Comparison of ENCODE assay signal across 11 mouse cellular contexts in genomic region chr8:122459218-122459900, GRCm38 (mm10). TPM values are rescaled to one million over a fixed set of nuclear protein-coding genes. Genes with fewer than 3 reads are reported as not detected.
A peak's percentile ranks its signal among the peaks of the same experiment; 100 is the strongest.
DNase-seq lines count a peak whose midpoint lies in the region; ATAC-seq and TF ChIP-seq lines count a peak whose summit lies in the region.
"Had no signal": no experiment of that assay in that cellular context is flagged by ENCODE, and none has a peak within 500 bp of the region (broad histone marks: within the 10 kb centered on the region; RNA-seq: fewer than 3 reads in every experiment).

No protein-coding gene starts in this region.

- H3K9ac ChIP-seq in heart, adult 2 months (ENCODE audit: low read depth, low read length): no peak overlapping the region
- H3K9ac ChIP-seq in liver, adult 2 months (ENCODE audit: low read depth, low read length): no peak overlapping the region
- no peak overlapping the region for H3K9ac ChIP-seq in liver, embryonic 11.5 days (ENCODE audit: low read depth, low read length)
- H3K9ac ChIP-seq: neural tube, embryonic 12.5 days had no signal

- H3K9me3 ChIP-seq in liver, embryonic 11.5 days (ENCODE audit: control insufficient read depth, low read length): no peaks in the 10 kb centered on the region
- H3K9me3 ChIP-seq: neural tube, embryonic 12.5 days had no signal

- intact Hi-C loops in heart, adult 2 months (cut with DNase I): no loop called here

- no peak overlapping the region for H3K27ac ChIP-seq in heart, adult 2 months
- no peak overlapping the region for H3K27ac ChIP-seq in liver, adult 2 months (replicated peaks; ENCODE audit: insufficient read depth, low read depth, low read length)
- no peak overlapping the region for H3K27ac ChIP-seq in liver, embryonic 11.5 days (ENCODE audit: low read depth, low read length)
- H3K27ac ChIP-seq: neural tube, embryonic 12.5 days had no signal

- H3K36me3 ChIP-seq in heart, adult 2 months (ENCODE audit: control insufficient read depth, insufficient read depth, low read length): no peaks in the 10 kb centered on the region
- H3K36me3 ChIP-seq in liver, adult 2 months (ENCODE audit: control insufficient read depth, insufficient read depth, low read length): no peaks in the 10 kb centered on the region
- H3K36me3 ChIP-seq in liver, embryonic 11.5 days (ENCODE audit: control insufficient read depth, insufficient read depth, low read length): no peaks in the 10 kb centered on the region
- H3K36me3 ChIP-seq: neural tube, embryonic 12.5 days had no signal

- no peak for TF ChIP-seq EP300 in heart, adult 2 months (IDR thresholded peaks at IDR 0.05; ENCODE audit: insufficient read depth, low read depth, low read length)

- H3K79me2 ChIP-seq in heart, adult 2 months (replicated peaks; ENCODE audit: control insufficient read depth, insufficient read depth, low read length): no peaks in the 10 kb centered on the region
- no peaks in the 10 kb centered on the region for H3K79me2 ChIP-seq in liver, adult 2 months (ENCODE audit: control insufficient read depth, insufficient read depth, low read length)

- no peak for ATAC-seq in liver, embryonic 11.5 days (replicated peaks; ENCODE audit: low FRiP score)
- no peak for ATAC-seq in megakaryocyte progenitor cell, adult 5-6 weeks (replicated peaks; ENCODE audit: poor library complexity)
- no peak for ATAC-seq in activated CD4-positive, CD25-positive, alpha-beta regulatory T cell, adult 4 months

- H3K27me3 ChIP-seq in heart, adult 2 months (ENCODE audit: control insufficient read depth, insufficient read depth, low read length): no peaks in the 10 kb centered on the region
- H3K27me3 ChIP-seq in liver, adult 2 months (ENCODE audit: control insufficient read depth, insufficient read depth, low read length): no peaks in the 10 kb centered on the region
- peaks cover 35% of the 10 kb centered on the region for H3K27me3 ChIP-seq in liver, embryonic 11.5 days (replicated peaks; ENCODE audit: control insufficient read depth, insufficient read depth, low read length)

- no peak overlapping the region for H3K4me3 ChIP-seq in heart, adult 2 months
- H3K4me3 ChIP-seq in liver, adult 2 months (ENCODE audit: insufficient read depth, low read depth, low read length): no peak overlapping the region
- H3K4me3 ChIP-seq in liver, embryonic 11.5 days (ENCODE audit: low read depth, low read length): no peak overlapping the region
- H3K4me3 ChIP-seq: neural tube, embryonic 12.5 days had no signal

- DNase-seq in heart, adult 2 months: no peak
- no peak for DNase-seq in heart, adult 11 months
- DNase-seq in liver, adult 2 months (ENCODE audit: extremely low read depth, low read depth, low spot score): no peak
- DNase-seq in liver, embryonic 11.5 days (ENCODE audit: low spot score): no peak
- peak; percentile 66 for DNase-seq in MN1 (ENCODE audit: low spot score)
- peak; percentile 56 for DNase-seq in retina, postnatal 1 day
- DNase-seq: cerebellum, postnatal 36 days; gastrocnemius, postnatal 14 days had no signal

- TF ChIP-seq CTCF in heart, adult 2 months (IDR thresholded peaks at IDR 0.05): peak; percentile 58
- peak; percentile 36; the same call in 1 of the 2 replicates for TF ChIP-seq CTCF in liver, adult 2 months (IDR thresholded peaks at IDR 0.05; ENCODE audit: low read depth, low read length)

- peaks cover 4% of the 10 kb centered on the region; the same call in 1 of the 2 replicates for H3K4me1 ChIP-seq in heart, adult 2 months (ENCODE audit: control insufficient read depth, insufficient read depth, low read length)
- H3K4me1 ChIP-seq in liver, adult 2 months (ENCODE audit: control insufficient read depth, insufficient read depth, low read length): peaks cover 15% of the 10 kb centered on the region
- H3K4me1 ChIP-seq in liver, embryonic 11.5 days (replicated peaks; ENCODE audit: control insufficient read depth, insufficient read depth, low read length): peaks cover 28% of the 10 kb centered on the region

- WGBS in heart, adult 2 months: 65% methylated on average over 6 of the region's 6 CpGs
- 85% methylated on average over 6 of the region's 6 CpGs for WGBS in liver, adult 2 months
- WGBS in liver, embryonic 11.5 days: 49% methylated on average over 6 of the region's 6 CpGs

- H3K4me2 ChIP-seq in liver, embryonic 11.5 days: no peak overlapping the region

- TF ChIP-seq POLR2A in heart, adult 2 months (IDR thresholded peaks at IDR 0.05; ENCODE audit: insufficient read depth, low read depth, low read length): no peak
- no peak for TF ChIP-seq POLR2A in liver, adult 2 months (IDR thresholded peaks at IDR 0.05; ENCODE audit: extremely low read depth, insufficient read depth, low read length)

RNA-seq across cellular contexts. Expression of gene Snai3, which starts 1.2 kb away (rescaled TPM):
- 1 to 10 TPM; 1.6 to 8.1 TPM for total RNA-seq in heart, adult 2 months (2021)
- polyA plus RNA-seq in heart, adult 2 months (2012; rRNA removed): 6.8 and 8.2 TPM in 2 replicates
- not detected in 2 replicates for total RNA-seq in liver, adult 2 months (2014; rRNA removed)
- polyA plus RNA-seq in liver, adult 2 months (2012; rRNA removed): 0.44 and 0.46 TPM in 2 replicates
- 0.23 and 0.29 TPM in 2 replicates for polyA plus RNA-seq in liver, embryonic 11.5 days (2014; fragmentation: Nextera tagmentation; extraction: Ambion mirVana)
- 0.30 TPM in 1 of 2 replicates, not detected in the other for total RNA-seq in megakaryocyte progenitor cell, adult 5-6 weeks (2015)
- total RNA-seq in megakaryocyte progenitor cell, adult 5-6 weeks (2017): not detected in 2 replicates
- 1 to 10 TPM; 3.2 to 5.1 TPM for polyA plus RNA-seq in activated CD4-positive, CD25-positive, alpha-beta regulatory T cell, adult 4 months (2017; shearing (Covaris generic))
- polyA plus RNA-seq: neural tube, embryonic 12.5 days had no signal

RNA-seq across cellular contexts. Expression of gene Mvd, which starts 16.1 kb away (rescaled TPM):
- total RNA-seq in heart, adult 2 months (2021): 1 to 10 TPM; 4.0 to 5.6 TPM
- polyA plus RNA-seq in heart, adult 2 months (2012; rRNA removed): 8.5 and 9.0 TPM in 2 replicates
- total RNA-seq in liver, adult 2 months (2014; rRNA removed): 15.3 and 20.9 TPM in 2 replicates
- polyA plus RNA-seq in liver, adult 2 months (2012; rRNA removed): 68.7 and 71.4 TPM in 2 replicates
- polyA plus RNA-seq in liver, embryonic 11.5 days (2014; fragmentation: Nextera tagmentation; extraction: Ambion mirVana): 36.5 and 40.6 TPM in 2 replicates
- total RNA-seq in megakaryocyte progenitor cell, adult 5-6 weeks (2015): 3.4 and 3.8 TPM in 2 replicates
- total RNA-seq in megakaryocyte progenitor cell, adult 5-6 weeks (2017): 3.2 and 5.6 TPM in 2 replicates
- 10 to 100 TPM; 14.8 to 15.1 TPM for polyA plus RNA-seq in activated CD4-positive, CD25-positive, alpha-beta regulatory T cell, adult 4 months (2017; shearing (Covaris generic))

RNA-seq across cellular contexts. Expression of gene Rnf166, which starts 16.5 kb away (rescaled TPM):
- 10 to 100 TPM; 36.9 to 41.6 TPM for total RNA-seq in heart, adult 2 months (2021)
- polyA plus RNA-seq in heart, adult 2 months (2012; rRNA removed): 91.3 and 99.4 TPM in 2 replicates
- total RNA-seq in liver, adult 2 months (2014; rRNA removed): 5.3 and 6.8 TPM in 2 replicates
- 22.8 and 24.2 TPM in 2 replicates for polyA plus RNA-seq in liver, adult 2 months (2012; rRNA removed)
- polyA plus RNA-seq in liver, embryonic 11.5 days (2014; fragmentation: Nextera tagmentation; extraction: Ambion mirVana): 24.7 and 26.8 TPM in 2 replicates
- total RNA-seq in megakaryocyte progenitor cell, adult 5-6 weeks (2015): 26.6 and 33.3 TPM in 2 replicates
- 32.8 and 33.2 TPM in 2 replicates for total RNA-seq in megakaryocyte progenitor cell, adult 5-6 weeks (2017)
- 10 to 100 TPM; 35.0 to 36.0 TPM for polyA plus RNA-seq in activated CD4-positive, CD25-positive, alpha-beta regulatory T cell, adult 4 months (2017; shearing (Covaris generic))

RNA-seq across cellular contexts. Expression of gene Ctu2, which starts 16.6 kb away (rescaled TPM):
- 1 to 10 TPM; 5.6 to 7.7 TPM for total RNA-seq in heart, adult 2 months (2021)
- polyA plus RNA-seq in heart, adult 2 months (2012; rRNA removed): 12.3 and 15.8 TPM in 2 replicates
- total RNA-seq in liver, adult 2 months (2014; rRNA removed): 7.0 and 13.5 TPM in 2 replicates
- polyA plus RNA-seq in liver, adult 2 months (2012; rRNA removed): 21.1 and 27.0 TPM in 2 replicates
- 51.9 and 55.6 TPM in 2 replicates for polyA plus RNA-seq in liver, embryonic 11.5 days (2014; fragmentation: Nextera tagmentation; extraction: Ambion mirVana)
- 17.3 and 26.8 TPM in 2 replicates for total RNA-seq in megakaryocyte progenitor cell, adult 5-6 weeks (2015)
- 11.2 and 14.9 TPM in 2 replicates for total RNA-seq in megakaryocyte progenitor cell, adult 5-6 weeks (2017)
- polyA plus RNA-seq in activated CD4-positive, CD25-positive, alpha-beta regulatory T cell, adult 4 months (2017; shearing (Covaris generic)): 10 to 100 TPM; 11.0 to 14.6 TPM

RNA-seq across cellular contexts. Expression of gene Cyba, which starts 26.6 kb away (rescaled TPM):
- total RNA-seq in heart, adult 2 months (2021): 10 to 100 TPM; 41.2 to 43.9 TPM
- polyA plus RNA-seq in heart, adult 2 months (2012; rRNA removed): 62.1 and 92.8 TPM in 2 replicates
- 13.9 and 23.4 TPM in 2 replicates for total RNA-seq in liver, adult 2 months (2014; rRNA removed)
- polyA plus RNA-seq in liver, adult 2 months (2012; rRNA removed): 24.4 and 34.2 TPM in 2 replicates
- 201 and 215 TPM in 2 replicates for polyA plus RNA-seq in liver, embryonic 11.5 days (2014; fragmentation: Nextera tagmentation; extraction: Ambion mirVana)
- 123 and 166 TPM in 2 replicates for total RNA-seq in megakaryocyte progenitor cell, adult 5-6 weeks (2015)
- 94.4 and 117 TPM in 2 replicates for total RNA-seq in megakaryocyte progenitor cell, adult 5-6 weeks (2017)
- 100 to 1,000 TPM; 750 to 796 TPM for polyA plus RNA-seq in activated CD4-positive, CD25-positive, alpha-beta regulatory T cell, adult 4 months (2017; shearing (Covaris generic))

Comparison
In these comparisons a context has a peak if more than half of its experiments do, and no peak if none do; other contexts are left out.
1. DNase-seq: peak in MN1 (single experiment) and retina, postnatal 1 day (single experiment); none in heart, adult 2 months (0 of 2), heart, adult 11 months (single experiment), liver, adult 2 months (single experiment) and liver, embryonic 11.5 days (single experiment).